Mouse (Mus musculus): ENCODE results near the gene Palm3.

- TF ChIP-seq CTCF (conservative IDR thresholded peaks at IDR 0.05; ENCODE audit: insufficient read depth, insufficient read length, low read depth, low read length) (no peak), POLR2A (IDR thresholded peaks at IDR 0.05; ENCODE audit: low read depth, low read length) (no peak)
Measured at GRCm38 (mm10) chr8:83978200-83978599, 43.1 kb upstream of the Palm3 start.

All from kidney, adult 2 months (tissue).